Mouse (Mus musculus): ENCODE results near the gene Lrfn2. TPM values are rescaled to one million over a fixed set of nuclear protein-coding genes. Genes with fewer than 3 reads are reported as not detected.

Gene Lrfn2
- total and polyA plus RNA-seq, 3 experiments: not detected

DNA sequence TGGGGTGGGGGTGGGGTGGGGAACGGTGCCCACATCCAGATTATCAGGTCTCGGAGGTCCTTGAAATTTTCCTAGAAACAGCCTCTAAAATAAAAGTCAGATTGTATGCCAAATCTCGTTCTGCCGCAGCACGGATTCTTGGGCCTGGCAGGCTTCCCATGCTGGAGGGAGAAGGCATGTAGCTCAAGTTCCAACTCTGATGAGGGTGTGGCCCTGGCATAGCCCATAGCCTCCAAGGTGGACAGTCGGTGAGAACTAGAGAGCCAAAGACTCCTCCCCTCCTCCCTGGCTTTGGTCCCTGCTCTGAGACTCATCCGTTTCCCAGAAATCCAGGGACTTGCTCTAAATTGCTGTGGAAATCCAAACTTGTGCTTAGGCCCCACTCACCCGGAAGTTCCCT, 99.6 kb downstream of the Lrfn2 start:
- no peak for TF ChIP-seq HCFC1 (IDR thresholded peaks at IDR 0.05; ENCODE audit: low read depth, low read length)
- TF ChIP-seq MAZ (IDR thresholded peaks at IDR 0.05; ENCODE audit: low read depth, low read length): no peak
- no peak for TF ChIP-seq POLR2AphosphoS2 (IDR thresholded peaks at IDR 0.05; ENCODE audit: low read length)
- TF ChIP-seq MAX (IDR thresholded peaks at IDR 0.05; ENCODE audit: low read length): no peak
- TF ChIP-seq NELFE (IDR thresholded peaks at IDR 0.05; ENCODE audit: low read depth, low read length): no peak
- TF ChIP-seq E2F4 (IDR thresholded peaks at IDR 0.05; ENCODE audit: borderline replicate concordance, low read depth, low read length): no peak
- TF ChIP-seq MYB (IDR thresholded peaks at IDR 0.05; ENCODE audit: low read depth, low read length): no peak
- no peak for TF ChIP-seq KAT2A (conservative IDR thresholded peaks at IDR 0.05; ENCODE audit: low read depth, low read length)
- no peak for TF ChIP-seq EP300 (IDR thresholded peaks at IDR 0.05; ENCODE audit: low read depth in 1 of 2, low read length in 2 of 2)
- TF ChIP-seq GABPA (IDR thresholded peaks at IDR 0.05; ENCODE audit: low read depth, low read length): no peak
- no peak for TF ChIP-seq TCF12 (IDR thresholded peaks at IDR 0.05; ENCODE audit: low read depth, low read length)
- TF ChIP-seq ELF1 (IDR thresholded peaks at IDR 0.05; ENCODE audit: low read depth, low read length): no peak
- TF ChIP-seq ZKSCAN1 (IDR thresholded peaks at IDR 0.05; ENCODE audit: low read depth, low read length): no peak
- no peak for TF ChIP-seq JUND (IDR thresholded peaks at IDR 0.05; ENCODE audit: low read depth, low read length)
- no peak for TF ChIP-seq CTCF (IDR thresholded peaks at IDR 0.05 in 2 of 3, conservative IDR thresholded peaks at IDR 0.05 in 1 of 3; ENCODE audit: control insufficient read depth in 1 of 3, insufficient read depth in 1 of 3, low read depth in 2 of 3, low read length in 3 of 3, poor library complexity in 1 of 3, severe bottlenecking in 1 of 3)
- TF ChIP-seq MYC (IDR thresholded peaks at IDR 0.05; ENCODE audit: low read depth, low read length): no peak
- no peak for TF ChIP-seq NRF1 (IDR thresholded peaks at IDR 0.05; ENCODE audit: insufficient read depth, low read depth, low read length, poor library complexity, severe bottlenecking)
- TF ChIP-seq MAFK (IDR thresholded peaks at IDR 0.05; ENCODE audit: borderline replicate concordance, low read depth, low read length): no peak
- no peak overlapping the region for H3K27ac ChIP-seq (ENCODE audit: control insufficient read depth, low read depth, low read length)
- H3K9me3 ChIP-seq (replicated peaks; ENCODE audit: insufficient read depth, low read length): no peaks in the 10 kb centered on the region
- DNase-seq (ENCODE audit: low read depth, low spot score): no peak
- no peaks in the 10 kb centered on the region for H3K36me3 ChIP-seq (ENCODE audit: control insufficient read depth in 1 of 2, insufficient read depth in 2 of 2, low read length in 2 of 2)
- no peak overlapping the region for H3K4me3 ChIP-seq (ENCODE audit: control insufficient read depth in 1 of 2, insufficient read depth in 1 of 2, low read depth in 2 of 2, low read length in 2 of 2)
- H3K27me3 ChIP-seq (ENCODE audit: control insufficient read depth in 1 of 2, insufficient read depth in 2 of 2, low read length in 2 of 2): no peaks in the 10 kb centered on the region
- H3K9ac ChIP-seq (ENCODE audit: control insufficient read depth, low read depth, low read length, poor library complexity, severe bottlenecking): no peak overlapping the region
- H3K79me2 ChIP-seq (ENCODE audit: control insufficient read depth, insufficient read depth, low read length, poor library complexity): no peaks in the 10 kb centered on the region
- no peaks in the 10 kb centered on the region for H3K4me1 ChIP-seq (ENCODE audit: control insufficient read depth in 1 of 2, insufficient read depth in 2 of 2, low read length in 2 of 2)

DNA sequence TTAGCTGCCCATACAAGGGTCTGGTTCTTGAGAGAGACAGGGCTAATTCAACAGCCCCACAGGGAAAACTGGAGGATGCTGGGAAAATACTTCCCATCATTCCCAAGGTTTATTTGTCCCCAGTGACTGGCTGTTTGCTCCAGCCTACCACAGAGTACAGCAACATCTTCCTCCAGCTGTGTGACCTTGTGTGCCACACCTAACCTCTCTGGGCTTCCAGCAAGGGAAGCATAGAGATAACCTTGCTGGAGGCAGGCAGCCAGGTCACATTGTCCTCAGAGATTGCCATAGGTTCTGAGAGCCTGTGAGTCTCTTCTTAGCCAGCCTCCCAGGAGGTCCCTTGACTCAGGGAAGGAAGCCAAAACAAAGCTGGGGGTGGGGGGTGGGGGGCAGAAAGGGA, 101.1 kb downstream of the Lrfn2 start:
- Histone ChIP-seq H3K9me3 (replicated peaks; ENCODE audit: insufficient read depth, low read length) (no peaks in the 10 kb centered on the region), H3K27ac (ENCODE audit: control insufficient read depth, low read depth, low read length) (no peak overlapping the region), H3K9ac (ENCODE audit: control insufficient read depth, low read depth, low read length, poor library complexity, severe bottlenecking) (no peak overlapping the region), H3K36me3 (ENCODE audit: control insufficient read depth in 1 of 2, insufficient read depth in 2 of 2, low read length in 2 of 2) (no peaks in the 10 kb centered on the region), H3K4me1 (ENCODE audit: control insufficient read depth in 1 of 2, insufficient read depth in 2 of 2, low read length in 2 of 2) (no peaks in the 10 kb centered on the region), H3K79me2 (ENCODE audit: control insufficient read depth, insufficient read depth, low read length, poor library complexity) (no peaks in the 10 kb centered on the region), H3K4me3 (ENCODE audit: control insufficient read depth in 1 of 2, insufficient read depth in 1 of 2, low read depth in 2 of 2, low read length in 2 of 2) (no peak overlapping the region), H3K27me3 (ENCODE audit: control insufficient read depth in 1 of 2, insufficient read depth in 2 of 2, low read length in 2 of 2) (no peaks in the 10 kb centered on the region)
- TF ChIP-seq E2F4 (IDR thresholded peaks at IDR 0.05; ENCODE audit: borderline replicate concordance, low read depth, low read length): no peak
- DNase-seq (ENCODE audit: low read depth, low spot score): no peak
